Mouse (Mus musculus): ENCODE measurements around the gene Auh.
A peak's percentile ranks its signal among the peaks of the same experiment; 100 is the strongest.

Auh gene

DNA sequence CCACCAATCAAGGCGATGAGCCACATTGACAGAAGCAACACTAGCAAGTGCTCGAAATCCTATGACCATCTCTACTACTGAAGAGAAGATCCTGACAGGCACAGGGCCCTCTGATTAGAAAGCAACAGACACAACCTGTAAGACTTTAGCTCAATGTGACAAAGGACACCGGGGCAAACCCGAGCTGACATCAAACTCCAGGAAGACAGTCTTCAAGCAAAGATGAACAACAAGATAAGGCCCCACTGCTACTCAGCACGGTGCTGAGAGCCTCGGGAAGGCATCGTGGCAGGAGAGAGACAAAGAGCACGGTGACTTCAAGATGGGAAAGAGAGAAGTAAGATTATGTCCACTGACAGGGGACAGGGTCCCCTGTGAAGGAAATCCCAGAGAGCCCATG, 7.5 kb downstream of the Auh start:
- DNase-seq (ENCODE audit: low spot score) = no peak

DNA sequence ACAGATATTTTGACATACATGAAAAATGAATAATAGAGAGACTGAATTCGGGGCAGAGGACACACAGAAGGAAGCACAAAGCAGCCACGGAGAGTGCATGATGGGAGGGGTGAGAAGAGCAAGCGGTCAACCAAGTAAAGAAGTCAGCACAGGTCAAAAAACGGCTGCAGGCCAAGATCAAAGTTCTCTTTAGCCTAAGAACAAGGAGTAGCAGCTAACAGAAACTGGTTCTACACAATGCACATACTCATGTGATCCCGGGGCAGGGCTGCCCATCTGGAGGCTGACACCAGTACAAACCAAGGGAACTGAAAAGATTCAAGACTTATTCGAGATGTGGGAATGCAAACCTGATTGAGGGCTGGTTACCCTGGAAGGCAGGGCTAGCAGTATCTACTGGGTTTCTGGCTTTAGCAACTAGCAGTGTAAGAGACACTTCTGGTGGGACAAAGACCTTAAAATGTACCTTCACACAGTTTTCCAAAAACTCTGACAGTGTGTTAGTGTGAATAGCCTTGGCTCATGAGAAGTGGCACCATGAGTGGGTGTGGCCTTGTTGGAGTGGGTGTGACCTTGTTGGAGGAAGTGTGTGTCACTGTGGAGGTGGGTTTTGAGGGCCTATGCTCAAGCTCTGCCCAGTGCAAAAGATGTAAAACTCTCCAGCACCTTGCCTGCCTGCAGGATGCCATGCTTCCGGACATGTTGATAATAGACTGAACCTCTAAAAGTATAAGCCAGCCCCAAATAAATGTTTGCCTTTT, 8.2 kb downstream of the Auh start:
- DNase-seq (ENCODE audit: low spot score) = no peak

GRCm38 (mm10) chr13:52919790-52920352, 9.6 kb downstream of the Auh start:
- DNase-seq (ENCODE audit: low spot score) = no peak

- DNase-seq (ENCODE audit: low spot score) = no peak
Measured at GRCm38 (mm10) chr13:52918333-52918732, 11.1 kb downstream of the Auh start.

DNA sequence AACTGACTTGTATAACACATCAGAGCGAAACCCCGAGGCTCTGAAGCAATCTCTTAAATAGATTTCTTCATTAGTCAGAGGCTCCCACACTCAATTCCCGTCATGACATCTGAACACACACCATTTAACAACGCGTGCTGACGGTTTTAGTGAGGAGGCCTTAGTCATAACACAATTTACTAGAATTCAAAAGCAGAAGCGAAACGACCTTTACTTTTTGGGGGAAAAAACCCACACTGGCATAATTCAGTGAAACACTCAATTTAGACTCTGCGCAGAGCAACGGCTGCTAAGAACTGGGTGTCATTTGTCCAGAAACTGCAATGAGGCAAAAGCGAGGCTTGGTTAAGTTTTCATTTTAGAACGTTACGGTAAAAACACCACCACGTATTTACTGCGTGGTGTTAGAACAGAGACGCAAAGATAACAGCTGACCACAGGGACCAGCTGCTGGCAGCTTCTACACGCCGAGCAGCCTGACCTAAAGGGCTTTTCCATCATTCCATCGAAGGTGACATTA, 14.8 kb downstream of the Auh start:
- no peak for DNase-seq (ENCODE audit: low spot score)

GRCm38 (mm10) chr13:52913926-52914325, 15.6 kb downstream of the Auh start:
- DNase-seq (ENCODE audit: low spot score) = no peak

GRCm38 (mm10) chr13:52912495-52912894, 17.0 kb downstream of the Auh start:
- no peak for DNase-seq (ENCODE audit: low spot score)

GRCm38 (mm10) chr13:52911259-52911658, 18.2 kb downstream of the Auh start:
- no peak for DNase-seq (ENCODE audit: low spot score)

DNA sequence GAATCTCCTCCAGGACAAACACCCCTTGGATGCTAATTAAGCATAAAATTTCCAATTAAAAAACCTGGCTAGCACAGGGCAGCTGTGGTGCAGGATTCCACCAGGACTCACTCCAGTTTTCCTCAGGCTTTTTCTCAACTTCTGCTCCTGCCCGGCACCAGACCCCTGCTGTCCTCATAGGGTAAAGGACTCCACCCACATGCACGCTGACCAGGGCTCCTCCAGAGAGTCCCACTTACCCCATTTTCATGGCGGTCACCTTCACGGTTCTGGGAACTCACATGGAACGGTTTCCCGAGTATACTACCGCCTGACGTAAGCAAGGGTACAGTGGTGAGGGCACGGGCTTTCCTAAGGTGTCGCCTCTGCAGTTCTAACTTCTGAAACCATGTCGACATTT, 23.2 kb downstream of the Auh start:
- DNase-seq (ENCODE audit: low spot score) = no peak

DNA sequence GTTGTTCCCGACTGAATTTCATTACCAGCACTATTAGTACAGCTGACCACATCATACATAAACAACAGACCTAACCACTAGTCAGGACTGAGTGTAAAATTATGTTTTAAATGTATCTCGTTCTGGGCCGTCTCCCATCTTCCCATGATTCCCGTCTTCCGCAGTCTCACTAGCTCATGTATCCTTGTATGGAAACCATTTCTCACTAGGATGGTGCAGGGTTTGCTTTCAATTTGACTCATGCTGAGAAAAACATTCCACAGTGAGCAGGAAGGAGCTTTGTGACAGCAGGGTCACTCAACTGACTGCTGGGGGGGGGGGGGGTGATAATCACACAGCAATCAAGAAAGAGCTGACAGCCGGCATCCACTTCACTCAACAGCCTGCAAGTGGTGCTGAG, 25.3 kb downstream of the Auh start:
- no peak for DNase-seq (ENCODE audit: low spot score)

- no peak for DNase-seq (ENCODE audit: low spot score)
Measured at GRCm38 (mm10) chr13:52903767-52904166, 25.7 kb downstream of the Auh start.

DNA sequence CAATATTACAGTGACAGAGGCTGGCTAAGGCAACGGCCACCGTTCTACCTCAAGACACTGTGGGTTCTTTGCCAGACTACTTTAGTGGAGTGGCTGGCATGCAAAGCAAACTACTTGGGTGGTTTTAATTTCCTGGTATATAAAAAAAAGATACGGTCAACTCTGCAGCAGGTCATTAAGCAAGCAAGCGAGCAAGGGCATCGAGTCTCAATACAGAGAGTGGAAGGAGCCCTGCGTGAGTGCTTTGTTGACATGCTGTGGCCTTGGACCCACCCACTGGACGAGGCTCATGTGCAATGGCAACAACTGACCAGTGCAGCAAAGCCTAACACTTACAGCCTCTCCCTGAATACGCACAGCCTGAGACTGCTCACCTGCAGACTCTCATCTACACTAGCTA, 27.0 kb downstream of the Auh start:
- DNase-seq (ENCODE audit: low spot score) = no peak

DNA sequence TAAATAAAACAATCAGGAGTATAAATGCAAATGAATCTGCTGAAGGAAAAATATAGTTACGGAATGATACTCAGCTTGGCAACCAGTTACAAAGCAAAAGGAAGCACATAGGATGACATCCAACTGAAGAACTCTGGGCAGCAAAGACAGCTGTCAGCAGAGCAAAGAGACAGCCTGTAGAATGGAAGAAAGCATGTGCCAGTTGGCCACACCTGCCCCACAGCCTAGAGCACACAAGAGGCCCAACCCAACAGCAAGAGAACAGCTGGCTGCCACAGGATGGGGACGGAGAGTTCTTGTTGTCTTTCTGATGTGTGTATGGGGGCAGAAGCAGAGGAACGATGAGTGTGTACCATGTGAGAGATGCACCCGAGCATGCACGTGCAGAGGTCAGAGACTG, 29.8 kb downstream of the Auh start:
- no peak for DNase-seq (ENCODE audit: low spot score)

GRCm38 (mm10) chr13:52897806-52898205, 31.7 kb downstream of the Auh start:
- no peak for DNase-seq (ENCODE audit: low spot score)

- DNase-seq (ENCODE audit: low spot score) = no peak
Measured at GRCm38 (mm10) chr13:52892791-52893190, 36.7 kb downstream of the Auh start.

- DNase-seq (ENCODE audit: low spot score) = peak; percentile 58
Measured at GRCm38 (mm10) chr13:52892065-52892503, 37.4 kb downstream of the Auh start.

- DNase-seq (ENCODE audit: low spot score) = no peak
Measured at GRCm38 (mm10) chr13:52890313-52890712, 39.2 kb downstream of the Auh start.

- DNase-seq (ENCODE audit: low spot score) = no peak
Measured at GRCm38 (mm10) chr13:52886779-52887178, 42.7 kb downstream of the Auh start.

GRCm38 (mm10) chr13:52883960-52884326, 45.5 kb downstream of the Auh start:
- DNase-seq (ENCODE audit: low spot score) = no peak

DNA sequence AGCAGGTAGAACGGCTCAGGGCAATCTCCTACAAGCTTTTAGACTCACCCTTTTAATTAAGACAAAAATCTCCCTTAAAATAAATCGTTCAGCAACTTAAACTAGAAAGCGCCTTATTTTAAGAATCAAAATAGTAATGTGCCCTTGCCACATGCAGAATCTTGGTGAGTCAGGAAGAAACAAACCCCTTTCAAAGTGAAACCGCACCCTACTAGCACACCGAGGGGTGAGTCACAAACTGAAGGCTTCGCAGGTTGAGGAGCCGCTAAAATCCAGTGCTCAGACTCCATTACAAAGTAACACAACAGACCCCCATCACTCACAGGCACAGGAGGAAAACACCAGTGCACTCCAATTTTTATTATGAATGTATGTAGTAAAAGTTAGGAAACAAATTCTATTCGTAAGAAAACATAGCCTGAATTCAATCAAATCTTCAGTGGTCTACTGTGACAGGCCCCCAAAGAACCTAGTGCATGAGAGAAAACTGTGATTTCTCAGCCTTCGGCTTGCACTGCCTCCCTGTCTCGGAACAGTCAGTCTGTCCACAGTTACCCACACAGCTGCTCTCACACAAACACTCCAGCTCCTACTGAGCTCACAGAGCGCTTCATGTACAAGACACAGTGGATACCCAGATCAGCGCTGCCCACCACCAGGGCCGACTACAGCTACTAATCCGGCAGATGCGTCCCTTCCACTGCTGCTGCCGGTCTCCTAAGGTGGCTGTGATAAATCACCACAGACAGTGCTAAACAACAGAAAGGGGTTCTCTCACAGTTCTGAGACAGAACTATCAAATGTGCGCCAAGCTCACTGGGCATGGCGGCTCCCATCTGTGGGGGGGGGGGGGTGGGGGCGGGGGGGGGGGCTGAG, 46.2 kb downstream of the Auh start:
- no peak for DNase-seq (ENCODE audit: low spot score)

DNA sequence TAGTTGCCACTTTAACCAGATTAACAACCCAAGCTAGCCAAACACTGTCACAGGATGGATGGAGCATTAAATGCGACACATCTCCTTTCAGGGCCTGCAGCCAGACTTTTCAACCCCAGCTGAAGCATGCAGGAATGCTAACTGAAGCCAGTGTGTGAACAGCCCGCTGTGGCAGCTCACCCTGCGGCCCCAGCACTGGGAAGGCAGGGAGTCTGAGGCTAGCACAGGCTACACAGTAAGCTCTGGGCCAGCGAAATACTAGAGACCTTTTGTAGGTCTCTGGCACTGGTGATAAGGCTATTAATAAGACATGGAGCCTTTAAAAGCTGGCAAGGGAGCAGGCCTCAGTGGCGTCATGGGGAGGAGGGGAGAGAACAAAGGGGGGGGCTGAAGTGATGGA, 49.1 kb downstream of the Auh start:
- no peak for DNase-seq (ENCODE audit: low spot score)

DNA sequence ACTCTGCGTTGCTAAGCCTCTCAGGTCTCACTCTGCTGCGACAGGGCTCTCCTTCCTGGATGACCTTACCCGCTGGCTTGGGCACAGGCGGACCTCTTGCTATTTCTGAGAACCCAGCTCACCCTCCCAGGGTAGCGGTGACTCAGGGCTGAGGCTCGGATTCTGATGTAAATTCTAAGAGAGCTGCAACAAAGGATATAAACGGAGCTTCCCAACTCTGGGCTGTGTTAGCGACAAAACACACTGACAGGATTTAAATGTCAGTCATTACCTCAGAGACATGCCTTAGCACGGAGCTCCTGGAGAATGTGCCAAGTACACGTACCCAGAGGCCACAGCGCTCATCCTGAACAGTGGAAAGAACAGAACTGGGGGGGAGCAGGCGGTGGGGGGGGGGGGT, 49.6 kb downstream of the Auh start:
- no peak for DNase-seq (ENCODE audit: low spot score)

GRCm38 (mm10) chr13:52879291-52879690, 50.2 kb downstream of the Auh start:
- no peak for DNase-seq (ENCODE audit: low spot score)

Measured in urinary bladder, postnatal 25 days (tissue).